Mouse (Mus musculus): Measurements from ENCODE around the gene Flt3l. TPM values are rescaled to one million over a fixed set of nuclear protein-coding genes. Genes with fewer than 3 reads are reported as not detected.

Flt3l gene
- total and polyA plus RNA-seq, 2 experiments from 2014 or later, result 2.1 to 8.0 TPM

- Histone ChIP-seq H3K27ac (no peak overlapping the region), H3K4me2 (ENCODE audit: low read depth, low read length) (no peak overlapping the region), H3K36me3 (ENCODE audit: insufficient read depth, low read length) (peaks cover 66% of the 10 kb centered on the region)
These were observed 14.3 kb downstream of the Flt3l start for GRCm38 (mm10) chr7:45121966-45122365.

GRCm38 (mm10) chr7:45121404-45121803 lies 14.8 kb downstream of the Flt3l start:
- Histone ChIP-seq H3K9me3 (ENCODE audit: low read length) (no peaks in the 10 kb centered on the region), H3K27ac (no peak overlapping the region; the same call in 1 of the 2 replicates), H3K36me3 (ENCODE audit: insufficient read depth, low read length) (peaks cover 60% of the 10 kb centered on the region), H3K4me1 (ENCODE audit: insufficient read depth, low read length) (peaks cover 6% of the 10 kb centered on the region), H3K4me2 (ENCODE audit: low read depth, low read length) (no peak overlapping the region), H3K27me3 (ENCODE audit: insufficient read depth, low read length) (no peaks in the 10 kb centered on the region), H3K9ac (replicated peaks; ENCODE audit: low read length) (no peak overlapping the region), H3K4me3 (ENCODE audit: low read length) (no peak overlapping the region)
- 62% methylated on average over 8 of the region's 8 CpGs for WGBS
- ATAC-seq (no peak), DNase-seq (ENCODE audit: low spot score) (no peak)
- no peak for TF ChIP-seq CTCF (IDR thresholded peaks at IDR 0.05; ENCODE audit: low read depth)

More at GRCm38 (mm10) chr7:45121966-45122365, 14.3 kb downstream of the Flt3l start:
- no peaks in the 10 kb centered on the region for H3K27me3 ChIP-seq (ENCODE audit: insufficient read depth, low read length)
- DNase-seq (ENCODE audit: low spot score) (no peak), ATAC-seq (no peak)
- H3K9ac ChIP-seq (replicated peaks; ENCODE audit: low read length), result no peak overlapping the region
- H3K9me3 ChIP-seq (ENCODE audit: low read length), result no peaks in the 10 kb centered on the region
- H3K4me3 ChIP-seq (ENCODE audit: low read length), result no peak overlapping the region
- peaks cover 8% of the 10 kb centered on the region for H3K4me1 ChIP-seq (ENCODE audit: insufficient read depth, low read length)
- TF ChIP-seq CTCF (IDR thresholded peaks at IDR 0.05; ENCODE audit: low read depth), result no peak

- TF ChIP-seq CTCF (IDR thresholded peaks at IDR 0.05; ENCODE audit: low read depth), result no peak
- peaks cover 47% of the 10 kb centered on the region for H3K36me3 ChIP-seq (ENCODE audit: insufficient read depth, low read length)
These were observed 16.2 kb downstream of the Flt3l start for GRCm38 (mm10) chr7:45119780-45120709.

GRCm38 (mm10) chr7:45118336-45118735 lies 17.9 kb downstream of the Flt3l start:
- H3K4me1 ChIP-seq (ENCODE audit: insufficient read depth, low read length), result peaks cover 6% of the 10 kb centered on the region
- no peak overlapping the region for H3K4me3 ChIP-seq (ENCODE audit: low read length)
- WGBS, result 92% methylated on average over 6 of the region's 6 CpGs

More at GRCm38 (mm10) chr7:45119780-45120709, 16.2 kb downstream of the Flt3l start:
- Histone ChIP-seq H3K4me1 (ENCODE audit: insufficient read depth, low read length) (peaks cover 6% of the 10 kb centered on the region), H3K9me3 (ENCODE audit: low read length) (no peaks in the 10 kb centered on the region), H3K27me3 (ENCODE audit: insufficient read depth, low read length) (no peaks in the 10 kb centered on the region), H3K27ac (no peak overlapping the region), H3K4me2 (ENCODE audit: low read depth, low read length) (no peak overlapping the region), H3K4me3 (ENCODE audit: low read length) (no peak overlapping the region), H3K9ac (replicated peaks; ENCODE audit: low read length) (no peak overlapping the region)
- WGBS, result 77% methylated on average over 5 of the region's 5 CpGs
- no peak for ATAC-seq
- no peak for DNase-seq (ENCODE audit: low spot score)

GRCm38 (mm10) chr7:45117566-45117965 lies 18.7 kb downstream of the Flt3l start:
- Histone ChIP-seq H3K9me3 (ENCODE audit: low read length) (no peaks in the 10 kb centered on the region), H3K4me3 (ENCODE audit: low read length) (no peak overlapping the region), H3K4me2 (ENCODE audit: low read depth, low read length) (no peak overlapping the region), H3K27ac (no peak overlapping the region), H3K36me3 (ENCODE audit: insufficient read depth, low read length) (peaks cover 40% of the 10 kb centered on the region), H3K4me1 (ENCODE audit: insufficient read depth, low read length) (no peaks in the 10 kb centered on the region), H3K27me3 (ENCODE audit: insufficient read depth, low read length) (no peaks in the 10 kb centered on the region), H3K9ac (replicated peaks; ENCODE audit: low read length) (no peak overlapping the region)
- 81% methylated on average over 8 of the region's 8 CpGs for WGBS
- DNase-seq (ENCODE audit: low spot score), result no peak
- TF ChIP-seq CTCF (IDR thresholded peaks at IDR 0.05; ENCODE audit: low read depth), result no peak
- no peak for ATAC-seq

More at GRCm38 (mm10) chr7:45118336-45118735, 17.9 kb downstream of the Flt3l start:
- no peak overlapping the region for H3K4me2 ChIP-seq (ENCODE audit: low read depth, low read length)
- H3K36me3 ChIP-seq (ENCODE audit: insufficient read depth, low read length), result peaks cover 46% of the 10 kb centered on the region
- no peak for TF ChIP-seq CTCF (IDR thresholded peaks at IDR 0.05; ENCODE audit: low read depth)
- no peaks in the 10 kb centered on the region for H3K9me3 ChIP-seq (ENCODE audit: low read length)
- H3K9ac ChIP-seq (replicated peaks; ENCODE audit: low read length), result no peak overlapping the region
- DNase-seq (ENCODE audit: low spot score) (no peak), ATAC-seq (no peak)
- no peaks in the 10 kb centered on the region for H3K27me3 ChIP-seq (ENCODE audit: insufficient read depth, low read length)
- H3K27ac ChIP-seq, result no peak overlapping the region

GRCm38 (mm10) chr7:45113476-45113875 lies 22.8 kb downstream of the Flt3l start:
- no peak for TF ChIP-seq CTCF (IDR thresholded peaks at IDR 0.05; ENCODE audit: low read depth)

GRCm38 (mm10) chr7:45112529-45112928 lies 23.7 kb downstream of the Flt3l start:
- Histone ChIP-seq H3K36me3 (ENCODE audit: insufficient read depth, low read length) (no peaks in the 10 kb centered on the region), H3K27me3 (ENCODE audit: insufficient read depth, low read length) (no peaks in the 10 kb centered on the region), H3K9ac (replicated peaks; ENCODE audit: low read length) (no peak overlapping the region), H3K27ac (no peak overlapping the region), H3K9me3 (ENCODE audit: low read length) (no peaks in the 10 kb centered on the region), H3K4me3 (ENCODE audit: low read length) (no peak overlapping the region), H3K4me2 (ENCODE audit: low read depth, low read length) (no peak overlapping the region), H3K4me1 (ENCODE audit: insufficient read depth, low read length) (no peaks in the 10 kb centered on the region)
- no peak for TF ChIP-seq CTCF (IDR thresholded peaks at IDR 0.05; ENCODE audit: low read depth)
- DNase-seq (ENCODE audit: low spot score), result no peak
- 74% methylated on average over 3 of the region's 3 CpGs for WGBS
- no peak for ATAC-seq

More at GRCm38 (mm10) chr7:45113476-45113875, 22.8 kb downstream of the Flt3l start:
- H3K4me1 ChIP-seq (ENCODE audit: insufficient read depth, low read length), result no peaks in the 10 kb centered on the region
- H3K9me3 ChIP-seq (ENCODE audit: low read length), result no peaks in the 10 kb centered on the region
- 0 out of 2 replicates have a peak, but pooled peaks cover 4% of the 10 kb centered on the region for H3K36me3 ChIP-seq (ENCODE audit: insufficient read depth, low read length)
- H3K27me3 ChIP-seq (ENCODE audit: insufficient read depth, low read length), result no peaks in the 10 kb centered on the region
- ATAC-seq, result no peak
- no peak for DNase-seq (ENCODE audit: low spot score)
- no peak overlapping the region for H3K4me2 ChIP-seq (ENCODE audit: low read depth, low read length)
- H3K27ac ChIP-seq, result no peak overlapping the region
- no peak overlapping the region for H3K4me3 ChIP-seq (ENCODE audit: low read length)
- no peak overlapping the region for H3K9ac ChIP-seq (replicated peaks; ENCODE audit: low read length)
- 90% methylated on average over 2 of the region's 2 CpGs for WGBS

Data from hindbrain, postnatal 0 days (tissue).